Mouse (Mus musculus): ENCODE data around the gene Trak1. TPM values are rescaled to one million over a fixed set of nuclear protein-coding genes. Genes with fewer than 3 reads are reported as not detected.

Trak1 gene
- polyA plus RNA-seq, 1 experiment from 2014 or later = 11.6 TPM

- Histone ChIP-seq H3K4me3 (replicated peaks; ENCODE audit: low read depth, low read length) (no peak overlapping the region), H3K4me2 (ENCODE audit: low read length) (no peak overlapping the region), H3K27ac (no peak overlapping the region), H3K4me1 (replicated peaks; ENCODE audit: insufficient read depth, low read length) (no peaks in the 10 kb centered on the region), H3K9me3 (replicated peaks; ENCODE audit: low read length) (no peaks in the 10 kb centered on the region), H3K27me3 (ENCODE audit: insufficient read depth, low read length) (no peaks in the 10 kb centered on the region), H3K9ac (ENCODE audit: low read depth, low read length) (no peak overlapping the region), H3K36me3 (ENCODE audit: insufficient read depth, low read length) (peaks cover 29% of the 10 kb centered on the region)
- no peak for TF ChIP-seq CTCF (IDR thresholded peaks at IDR 0.05; ENCODE audit: low read depth)
- ATAC-seq (replicated peaks; ENCODE audit: low FRiP score, low read depth) = no peak
- DNase-seq (ENCODE audit: low spot score) = no peak
- WGBS = 83% methylated on average over 13 of the region's 13 CpGs
Measured at GRCm38 (mm10) chr9:121456739-121457515, 159.6 kb downstream of the Trak1 start.

- ATAC-seq (replicated peaks; ENCODE audit: low FRiP score, low read depth) = no peak
Measured at GRCm38 (mm10) chr9:121458466-121458865, 161.2 kb downstream of the Trak1 start.

GRCm38 (mm10) chr9:121459950-121460349 is 162.6 kb downstream of the Trak1 start:
- Histone ChIP-seq H3K9me3 (replicated peaks; ENCODE audit: low read length) (no peaks in the 10 kb centered on the region), H3K4me2 (ENCODE audit: low read length) (no peak overlapping the region), H3K27ac (peak overlapping the region; percentile 31; the same call in 1 of the 2 replicates), H3K4me1 (replicated peaks; ENCODE audit: insufficient read depth, low read length) (no peaks in the 10 kb centered on the region), H3K9ac (ENCODE audit: low read depth, low read length) (no peak overlapping the region), H3K27me3 (ENCODE audit: insufficient read depth, low read length) (no peaks in the 10 kb centered on the region), H3K4me3 (replicated peaks; ENCODE audit: low read depth, low read length) (no peak overlapping the region), H3K36me3 (ENCODE audit: insufficient read depth, low read length) (peaks cover 11% of the 10 kb centered on the region)
- DNase-seq (ENCODE audit: low spot score) (no peak), ATAC-seq (replicated peaks; ENCODE audit: low FRiP score, low read depth) (peak; percentile 86)
- no peak for TF ChIP-seq CTCF (IDR thresholded peaks at IDR 0.05; ENCODE audit: low read depth)
- 30% methylated on average over 2 of the region's 2 CpGs for WGBS

More at GRCm38 (mm10) chr9:121458466-121458865, 161.2 kb downstream of the Trak1 start:
- no peaks in the 10 kb centered on the region for H3K4me1 ChIP-seq (replicated peaks; ENCODE audit: insufficient read depth, low read length)
- no peaks in the 10 kb centered on the region for H3K27me3 ChIP-seq (ENCODE audit: insufficient read depth, low read length)
- H3K9me3 ChIP-seq (replicated peaks; ENCODE audit: low read length) = no peaks in the 10 kb centered on the region
- H3K4me3 ChIP-seq (replicated peaks; ENCODE audit: low read depth, low read length) = no peak overlapping the region
- H3K9ac ChIP-seq (ENCODE audit: low read depth, low read length) = no peak overlapping the region
- TF ChIP-seq CTCF (IDR thresholded peaks at IDR 0.05; ENCODE audit: low read depth) = peak; percentile 85
- H3K36me3 ChIP-seq (ENCODE audit: insufficient read depth, low read length) = peaks cover 22% of the 10 kb centered on the region
- DNase-seq (ENCODE audit: low spot score) = peak; percentile 61
- no peak overlapping the region for H3K4me2 ChIP-seq (ENCODE audit: low read length)
- 28% methylated on average over 8 of the region's 8 CpGs for WGBS
- no peak overlapping the region for H3K27ac ChIP-seq

- no peak; the same call in 1 of the 2 replicates for ATAC-seq (replicated peaks; ENCODE audit: low FRiP score, low read depth)
Measured at GRCm38 (mm10) chr9:121460527-121460926, 163.2 kb downstream of the Trak1 start.

GRCm38 (mm10) chr9:121467460-121467859 is 170.2 kb downstream of the Trak1 start:
- no peaks in the 10 kb centered on the region for H3K4me1 ChIP-seq (replicated peaks; ENCODE audit: insufficient read depth, low read length)
- DNase-seq (ENCODE audit: low spot score) = no peak
- H3K9me3 ChIP-seq (replicated peaks; ENCODE audit: low read length) = no peaks in the 10 kb centered on the region
- ATAC-seq (replicated peaks; ENCODE audit: low FRiP score, low read depth) = no peak
- no peak overlapping the region for H3K27ac ChIP-seq
- 75% methylated on average over 11 of the region's 11 CpGs for WGBS
- H3K4me3 ChIP-seq (replicated peaks; ENCODE audit: low read depth, low read length) = no peak overlapping the region
- H3K9ac ChIP-seq (ENCODE audit: low read depth, low read length) = no peak overlapping the region
- H3K27me3 ChIP-seq (ENCODE audit: insufficient read depth, low read length) = no peaks in the 10 kb centered on the region
- TF ChIP-seq CTCF (IDR thresholded peaks at IDR 0.05; ENCODE audit: low read depth) = no peak
- H3K4me2 ChIP-seq (ENCODE audit: low read length) = no peak overlapping the region
- H3K36me3 ChIP-seq (ENCODE audit: insufficient read depth, low read length) = peaks cover 20% of the 10 kb centered on the region

More at GRCm38 (mm10) chr9:121460527-121460926, 163.2 kb downstream of the Trak1 start:
- H3K27ac ChIP-seq = peak overlapping the region; percentile 31; the same call in 1 of the 2 replicates
- no peaks in the 10 kb centered on the region for H3K9me3 ChIP-seq (replicated peaks; ENCODE audit: low read length)
- no peak overlapping the region for H3K4me2 ChIP-seq (ENCODE audit: low read length)
- WGBS = 38% methylated on average over 16 of the region's 16 CpGs
- H3K4me3 ChIP-seq (replicated peaks; ENCODE audit: low read depth, low read length) = no peak overlapping the region
- H3K36me3 ChIP-seq (ENCODE audit: insufficient read depth, low read length) = peaks cover 11% of the 10 kb centered on the region
- TF ChIP-seq CTCF (IDR thresholded peaks at IDR 0.05; ENCODE audit: low read depth) = no peak
- no peaks in the 10 kb centered on the region for H3K27me3 ChIP-seq (ENCODE audit: insufficient read depth, low read length)
- peak; percentile 50 for DNase-seq (ENCODE audit: low spot score)
- H3K4me1 ChIP-seq (replicated peaks; ENCODE audit: insufficient read depth, low read length) = no peaks in the 10 kb centered on the region
- no peak overlapping the region for H3K9ac ChIP-seq (ENCODE audit: low read depth, low read length)

- no peak for DNase-seq (ENCODE audit: low spot score)
- WGBS = 75% methylated on average over 6 of the region's 6 CpGs
- TF ChIP-seq CTCF (IDR thresholded peaks at IDR 0.05; ENCODE audit: low read depth) = no peak
- H3K4me1 ChIP-seq (replicated peaks; ENCODE audit: insufficient read depth, low read length) = no peaks in the 10 kb centered on the region
- H3K36me3 ChIP-seq (ENCODE audit: insufficient read depth, low read length) = peaks cover 20% of the 10 kb centered on the region; the same call in 1 of the 2 replicates
- H3K9me3 ChIP-seq (replicated peaks; ENCODE audit: low read length) = no peaks in the 10 kb centered on the region
- no peak overlapping the region for H3K27ac ChIP-seq
- H3K27me3 ChIP-seq (ENCODE audit: insufficient read depth, low read length) = no peaks in the 10 kb centered on the region
- ATAC-seq (replicated peaks; ENCODE audit: low FRiP score, low read depth) = no peak
- H3K9ac ChIP-seq (ENCODE audit: low read depth, low read length) = no peak overlapping the region
- H3K4me2 ChIP-seq (ENCODE audit: low read length) = no peak overlapping the region
- H3K4me3 ChIP-seq (replicated peaks; ENCODE audit: low read depth, low read length) = no peak overlapping the region
Measured at GRCm38 (mm10) chr9:121469711-121470110, 172.4 kb downstream of the Trak1 start.
